Mouse (Mus musculus): ENCODE results near the gene Olfr433.

DNA sequence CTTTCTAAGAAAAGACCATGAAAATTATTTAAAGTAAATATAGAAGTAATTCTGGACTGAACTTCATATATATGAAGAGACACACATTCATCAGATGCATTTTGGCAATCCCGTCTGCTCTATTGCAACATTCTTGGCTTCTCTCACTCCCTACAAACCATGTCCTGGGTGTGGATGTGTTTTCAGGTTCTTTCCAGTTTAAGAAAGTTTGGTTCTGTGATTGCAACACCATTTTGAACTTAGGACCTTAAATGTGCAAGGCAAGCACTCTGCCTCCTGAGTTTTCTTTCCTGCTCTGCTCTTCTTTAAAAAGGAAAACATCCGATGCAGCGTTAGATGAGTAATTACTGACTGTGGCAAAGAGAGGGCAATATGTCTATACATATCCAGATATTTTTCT lies 2.0 kb upstream of the Olfr433 start:
- no peak for TF ChIP-seq CTCF (IDR thresholded peaks at IDR 0.05; ENCODE audit: low read depth, low read length)
- no peak for TF ChIP-seq GATA1 (IDR thresholded peaks at IDR 0.05; ENCODE audit: borderline replicate concordance, low read length)
- TF ChIP-seq POLR2AphosphoS5 (IDR thresholded peaks at IDR 0.05; ENCODE audit: insufficient replicate concordance, low read depth, low read length) = no peak
- TF ChIP-seq TAL1 (conservative IDR thresholded peaks at IDR 0.05; ENCODE audit: low read depth, low read length) = no peak
- TF ChIP-seq GATA2 (IDR thresholded peaks at IDR 0.05; ENCODE audit: borderline replicate concordance, low read depth, low read length) = no peak

All from G1E (cell line).